Mouse (Mus musculus) gastrocnemius, adult 8-10 months (tissue): ENCODE data around the gene Olfr472. TPM values are rescaled to one million over a fixed set of nuclear protein-coding genes. Genes with fewer than 3 reads are reported as not detected.
"Not testable (repeated sequence)": the region's sequence is repeated elsewhere in the genome, so short reads cannot be mapped to it uniquely, and the experiment has no call there.

Experiments used
- DNase-seq, 2 experiments: peaks; one replicate each; pipeline ENCODE4 v3.0.0; 2022; ENCODE audit warnings: low spot score in 2 of 2
- total RNA-seq, 4 experiments: library from RNA; stranded (reverse); gene quantifications; 2 replicates each; pipeline ENCODE4 v1.2.4; 2022

Gene Olfr472
- total RNA-seq = not detected

- DNase-seq = no peak
These were observed at the start of gene Olfr472 for GRCm38 (mm10) chr7:107897602-107898001. Gene Olfr472 (plus strand): TSS chr7:107897902.

DNA sequence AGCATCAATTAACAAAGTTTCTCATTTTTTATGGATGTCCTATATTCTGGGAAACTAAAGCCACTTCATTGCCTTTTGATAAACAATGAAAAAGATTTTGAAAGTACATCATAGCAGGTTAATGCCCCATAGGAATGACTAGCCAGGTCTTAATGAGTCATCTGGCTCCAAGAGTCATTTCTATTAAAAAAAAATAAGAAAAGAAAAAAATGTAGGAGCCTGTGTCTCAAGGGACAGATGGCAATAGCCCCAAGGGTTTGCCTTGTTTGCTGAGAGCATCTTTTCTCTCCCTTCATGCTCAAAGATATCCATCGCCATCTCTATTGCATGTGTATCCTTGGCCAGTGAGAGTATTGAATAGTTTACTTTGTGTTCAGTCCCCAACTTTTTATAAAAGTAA lies 32.4 kb downstream of the Olfr472 start, which contains the start of gene Olfr473:
Gene Olfr473, plus strand, starts transcription at position 301 of the 400 bp plus-strand sequence.
- no peak for DNase-seq

DNA sequence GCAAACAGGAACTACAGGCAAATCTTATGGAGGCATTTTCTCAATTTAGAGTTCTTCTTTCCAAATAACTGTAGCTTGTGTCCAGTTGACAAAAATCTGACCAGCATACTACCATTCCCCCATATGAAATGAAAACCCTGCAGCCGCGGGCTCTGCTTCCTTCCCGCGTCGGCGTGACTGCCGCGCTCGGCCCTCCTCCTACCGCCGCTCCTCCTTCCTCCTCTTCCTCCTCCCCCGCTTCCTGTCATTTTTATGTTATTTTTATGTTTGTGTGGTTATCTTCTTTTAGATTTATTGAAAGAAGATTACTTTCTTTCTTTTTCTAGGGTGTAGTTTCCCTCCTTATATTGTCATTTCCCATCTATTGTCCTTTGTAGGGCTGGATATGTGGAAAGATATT lies 54.8 kb downstream of the Olfr472 start:
- not testable (repeated sequence) for DNase-seq

GRCm38 (mm10) chr7:107954343-107954742 lies 56.6 kb downstream of the Olfr472 start, which contains the start of gene Olfr474:
Gene Olfr474 (plus strand): TSS chr7:107954643.
- DNase-seq = no peak

Other genes starting within 250 kb of the Olfr472 start
- gene Cyb5r2, start 139.9 kb upstream of the Olfr472 start, total RNA-seq = under 1 TPM in 2 of 4 experiments, not detected in 2; 0.25 to 0.36 TPM
- gene Ovch2, start 96.7 kb upstream of the Olfr472 start, total RNA-seq = not detected
- gene Olfr467, start 85.6 kb upstream of the Olfr472 start, total RNA-seq = not detected
- gene Olfr469, start 72.4 kb upstream of the Olfr472 start, total RNA-seq = not detected
- not detected for gene Olfr470, start 50.4 kb upstream of the Olfr472 start, total RNA-seq
- gene Olfr473, start 32.5 kb downstream of the Olfr472 start, total RNA-seq = not detected
- gene Olfr474, start 56.7 kb downstream of the Olfr472 start, total RNA-seq = not detected
- not detected for gene Olfr476, start 66.9 kb downstream of the Olfr472 start, total RNA-seq
- gene Olfr477, start 88.8 kb downstream of the Olfr472 start, total RNA-seq = not detected
- gene Olfr478, start 136.1 kb downstream of the Olfr472 start, total RNA-seq = not detected
- gene Olfr479, start 152.8 kb downstream of the Olfr472 start, total RNA-seq = not detected
- gene Olfr480, start 169.4 kb downstream of the Olfr472 start, total RNA-seq = not detected
- not detected for gene Olfr481, start 182.0 kb downstream of the Olfr472 start, total RNA-seq
- under 1 TPM; 0.46 to 0.88 (median 0.60) TPM for gene Olfr482, start 199.7 kb downstream of the Olfr472 start, total RNA-seq
- gene Olfr483, start 202.9 kb downstream of the Olfr472 start, total RNA-seq = not detected
- not detected for gene Olfr484, start 229.5 kb downstream of the Olfr472 start, total RNA-seq